Mouse (Mus musculus) heart, postnatal 10 days (tissue): ENCODE measurements around the gene Kcnk3. TPM values are rescaled to one million over a fixed set of nuclear protein-coding genes. Genes with fewer than 3 reads are reported as not detected.
A peak's percentile ranks its signal among the peaks of the same experiment; 100 is the strongest.

Source experiments
- DNase-seq, 2 experiments: peaks; one replicate each; pipeline ENCODE4 v3.0.0; 2021
- intact Hi-C: fragments of 180-260 bp; cut with DNase I; formaldehyde crosslinking; loops from one replicate; pipeline ENCODE4 v1.15.1; 2025
- total RNA-seq, 2 experiments: library from RNA; stranded (reverse); gene quantifications; 2 replicates each; pipeline ENCODE4 v1.2.3; 2021

The Kcnk3 gene
- total RNA-seq, 2 experiments from 2014 or later: 159 to 183 TPM

DNA sequence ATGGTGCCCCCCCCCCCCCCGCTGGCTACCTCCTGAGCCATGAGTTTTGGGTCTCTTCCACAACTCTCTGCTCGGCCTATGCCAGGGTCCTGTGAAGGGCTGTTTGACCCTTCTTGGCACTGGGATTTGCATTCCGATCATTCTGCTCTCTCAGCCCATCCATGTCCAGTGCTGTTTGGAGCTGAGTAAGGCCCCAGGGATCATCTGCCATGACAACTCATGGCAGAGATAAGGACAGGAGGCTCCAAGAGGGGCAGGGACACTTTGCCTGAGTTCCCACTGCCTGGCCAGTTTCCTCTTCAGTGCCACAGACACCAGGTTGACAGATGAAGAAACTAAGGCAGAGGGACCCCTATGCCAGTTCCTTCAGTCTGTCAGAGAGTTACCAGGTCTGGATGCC is 1.4 kb upstream of the Kcnk3 start:
- peak; percentile 58 to 60 for DNase-seq
- intact Hi-C loops: loop anchor here (5.0 kb wide), 2 partner anchors 36 to 69 kb away; no protein-coding TSS in a partner anchor

DNA sequence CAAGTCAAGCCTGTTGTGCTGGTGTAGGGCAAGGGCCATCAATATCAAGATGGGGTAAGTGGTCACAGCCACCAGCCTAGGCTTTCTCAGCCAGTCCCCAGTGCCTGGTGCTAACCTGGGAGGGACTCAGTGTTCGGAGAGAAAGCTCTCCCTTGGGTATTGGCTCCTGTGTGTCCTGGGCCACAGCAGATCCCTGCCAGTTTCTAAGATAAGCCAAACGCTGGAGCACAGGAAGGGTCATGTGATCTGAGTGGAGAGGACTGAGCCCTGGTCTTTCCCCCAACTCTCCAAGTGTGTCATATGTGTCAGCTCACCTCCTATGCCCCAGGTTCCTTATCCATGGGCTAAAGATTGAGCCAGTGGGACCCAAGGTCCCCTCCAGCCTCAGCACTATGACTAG is 869 bp upstream of the Kcnk3 start:
- intact Hi-C loops: loop anchor here (5.0 kb wide), 2 partner anchors 35 to 70 kb away; no protein-coding TSS in a partner anchor
- DNase-seq: peak; percentile 72 to 81

DNA sequence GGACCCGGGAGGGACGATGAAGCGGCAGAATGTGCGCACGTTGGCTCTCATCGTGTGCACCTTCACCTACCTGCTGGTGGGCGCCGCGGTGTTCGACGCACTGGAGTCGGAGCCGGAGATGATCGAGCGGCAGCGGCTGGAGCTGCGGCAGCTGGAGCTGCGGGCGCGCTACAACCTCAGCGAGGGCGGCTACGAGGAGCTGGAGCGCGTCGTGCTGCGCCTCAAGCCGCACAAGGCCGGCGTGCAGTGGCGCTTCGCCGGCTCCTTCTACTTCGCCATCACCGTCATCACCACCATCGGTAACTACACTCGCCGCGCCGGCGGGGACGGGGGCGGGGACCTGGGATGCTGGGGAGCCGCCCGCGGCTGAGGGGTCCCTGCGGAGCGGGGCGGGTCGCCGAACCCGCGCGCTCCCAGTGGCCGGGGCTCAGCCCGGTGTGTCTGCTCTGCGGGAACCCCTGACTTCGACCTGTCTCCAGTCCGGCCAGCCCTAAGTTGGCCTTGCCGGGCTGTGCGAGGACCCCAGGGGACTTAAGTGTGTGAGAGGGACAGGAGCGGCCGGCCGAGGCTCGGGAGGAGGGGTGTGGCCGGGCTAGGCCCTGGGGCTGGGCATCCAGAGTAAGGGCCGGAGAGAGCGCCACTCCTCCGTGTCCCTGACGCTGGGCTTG is 465 bp downstream of the Kcnk3 start:
- peak; percentile 43 to 53 for DNase-seq
- intact Hi-C loops: loop anchor here (5.0 kb wide), 2 partner anchors 34 to 71 kb away; no protein-coding TSS in a partner anchor

- no peak for DNase-seq
- intact Hi-C loops: loop anchor here (5.0 kb wide), 2 partner anchors 33 to 72 kb away; no protein-coding TSS in a partner anchor
Measured at GRCm38 (mm10) chr5:30589069-30589468, 1.1 kb downstream of the Kcnk3 start.

- peak; percentile 65 to 67 for DNase-seq
- intact Hi-C loops: loop anchor here (5.0 kb wide), 2 partner anchors 33 to 72 kb away; no protein-coding TSS in a partner anchor
Measured at GRCm38 (mm10) chr5:30589546-30589945, 1.6 kb downstream of the Kcnk3 start.

DNA sequence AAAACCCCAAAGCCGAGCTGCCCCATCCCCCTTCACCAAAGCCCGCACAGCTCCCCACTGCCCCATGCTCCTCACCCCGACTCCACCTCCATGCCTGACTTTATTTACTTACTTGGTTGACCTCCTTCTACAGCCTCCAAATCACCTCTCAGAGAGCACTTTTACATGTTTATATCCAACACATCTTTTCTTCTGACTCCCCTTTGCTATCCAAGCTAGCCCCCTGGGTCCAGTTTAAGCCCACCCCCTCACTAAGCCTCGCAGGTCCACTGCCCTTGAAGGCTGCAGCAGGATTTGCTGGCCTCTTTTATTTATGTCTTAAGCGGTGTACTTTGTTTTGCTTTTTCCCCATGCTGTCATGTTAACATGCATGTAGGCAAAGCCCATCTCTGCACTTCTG is 2.3 kb downstream of the Kcnk3 start:
- intact Hi-C loops: no loop called here
- no peak for DNase-seq

- intact Hi-C loops: no loop called here
- no peak for DNase-seq
Measured at GRCm38 (mm10) chr5:30591205-30591731, 3.3 kb downstream of the Kcnk3 start.

DNA sequence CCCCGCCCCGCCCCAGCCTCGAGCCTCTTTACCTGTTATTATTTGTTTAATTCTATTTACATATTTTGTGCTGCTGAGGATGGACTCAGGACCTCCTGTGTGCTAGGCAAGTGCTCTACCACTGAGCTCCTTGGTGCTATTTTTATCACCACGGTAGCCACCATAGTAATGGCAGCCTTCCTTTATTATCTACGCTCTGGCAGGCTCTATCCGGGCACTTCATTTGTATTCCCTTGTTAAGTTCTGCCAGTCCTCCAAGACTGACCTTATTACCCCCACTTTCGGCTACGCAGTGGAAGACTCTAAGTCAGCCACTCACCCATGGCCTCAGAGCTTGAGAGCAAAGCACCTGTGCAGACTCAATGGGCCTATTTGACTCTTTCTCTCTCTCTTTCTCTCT is 3.8 kb downstream of the Kcnk3 start:
- DNase-seq: no peak
- intact Hi-C loops: no loop called here

DNA sequence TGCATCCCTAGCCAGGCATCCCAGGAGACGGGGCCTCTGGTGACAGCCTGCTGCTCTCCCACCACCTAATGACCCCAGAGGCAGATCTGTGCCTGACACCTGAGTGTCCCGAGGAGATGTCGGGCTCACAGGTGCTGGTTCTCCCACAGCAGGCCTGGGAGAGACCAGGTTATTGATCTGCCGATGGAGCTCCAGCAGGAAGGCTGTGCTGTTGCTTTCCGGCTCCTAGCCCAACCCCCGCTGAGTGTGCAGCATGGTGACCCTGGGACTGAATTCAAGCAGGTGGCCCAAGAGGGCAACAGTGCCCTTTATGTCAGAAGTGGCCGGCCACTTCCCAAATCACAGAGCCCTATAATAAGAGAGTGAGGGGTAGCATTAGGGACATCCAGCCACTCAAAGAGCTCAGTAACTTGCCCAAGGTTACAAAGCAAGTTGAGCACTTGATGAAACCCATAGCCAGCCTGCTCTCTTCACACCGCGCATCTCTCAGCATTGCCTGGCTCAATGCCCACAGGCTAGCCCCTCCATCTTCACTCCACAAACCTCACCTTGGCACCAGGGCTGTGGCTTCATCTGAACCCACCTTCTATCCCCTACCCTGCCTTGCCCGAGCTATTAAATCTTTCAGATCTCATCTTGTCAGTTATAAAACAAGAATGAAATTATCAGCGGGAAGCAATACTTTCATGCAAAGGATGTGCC is 4.5 kb downstream of the Kcnk3 start:
- intact Hi-C loops: no loop called here
- DNase-seq: peak in 1 of 2 experiments; percentile 39

GRCm38 (mm10) chr5:30593360-30593759 is 5.4 kb downstream of the Kcnk3 start:
- intact Hi-C loops: no loop called here
- DNase-seq: no peak

DNA sequence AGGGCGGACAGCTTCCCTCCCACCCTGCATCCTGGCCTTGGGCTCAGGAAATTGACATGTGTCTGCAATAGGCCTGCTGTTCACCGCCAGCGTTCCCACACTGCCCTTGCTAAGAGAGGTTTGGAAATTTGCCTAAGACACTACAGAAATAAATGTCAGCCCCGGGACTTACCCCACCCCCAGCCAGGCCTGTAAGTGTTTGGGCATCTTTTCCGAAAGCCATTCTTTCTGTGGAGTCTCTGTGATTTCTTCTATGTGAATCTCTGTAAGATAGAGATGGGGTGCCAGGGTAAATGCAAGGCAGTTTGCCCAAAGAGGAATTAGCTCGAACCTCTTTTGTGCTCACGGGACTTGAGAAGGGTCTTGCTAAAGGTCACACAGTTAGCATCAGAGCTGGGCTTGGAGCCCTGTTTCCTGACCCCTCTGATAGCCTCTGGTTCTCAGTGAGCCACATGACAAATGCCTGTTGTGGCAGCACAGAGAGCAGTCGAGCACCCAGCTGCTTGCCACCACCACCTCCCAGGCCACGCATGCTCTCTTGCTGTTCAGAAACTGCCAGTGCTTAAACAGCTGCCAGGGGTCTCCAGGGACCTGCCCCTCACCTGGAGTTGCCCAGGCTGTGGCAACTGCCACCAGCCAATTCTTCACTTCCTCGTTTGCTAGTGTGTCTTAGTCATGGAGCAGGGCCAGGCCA is 6.0 kb downstream of the Kcnk3 start:
- intact Hi-C loops: no loop called here

GRCm38 (mm10) chr5:30594953-30595560 is 7.1 kb downstream of the Kcnk3 start:
- intact Hi-C loops: no loop called here
- no peak for DNase-seq

More for the DNA sequence above, 6.0 kb downstream of the Kcnk3 start:
- DNase-seq: peak; percentile 71 to 84

- DNase-seq: no peak
- intact Hi-C loops: no loop called here
Measured at GRCm38 (mm10) chr5:30601397-30601796, 13.4 kb downstream of the Kcnk3 start.

DNA sequence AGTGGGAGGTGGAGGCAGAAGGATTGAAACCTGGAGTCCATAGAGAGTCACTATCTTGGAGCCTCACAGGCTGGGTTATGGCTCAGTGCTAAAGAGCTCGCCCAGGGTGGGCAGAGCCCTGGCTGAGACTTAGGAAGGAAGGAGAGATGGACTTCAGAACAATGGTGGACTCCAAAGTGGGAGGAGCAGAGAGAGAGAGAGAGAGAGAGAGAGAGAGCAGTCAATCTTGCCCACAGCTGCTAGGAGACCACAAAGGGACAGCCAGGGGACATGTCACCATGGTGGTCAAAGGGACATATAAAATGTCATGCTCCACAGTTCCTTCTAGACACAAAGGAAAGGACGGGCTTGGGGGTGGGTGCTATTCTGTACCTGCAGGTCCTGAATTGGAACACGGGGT is 15.3 kb downstream of the Kcnk3 start:
- DNase-seq: no peak
- intact Hi-C loops: no loop called here

- no peak for DNase-seq
- intact Hi-C loops: no loop called here
Measured at GRCm38 (mm10) chr5:30603926-30604325, 16.0 kb downstream of the Kcnk3 start.

DNA sequence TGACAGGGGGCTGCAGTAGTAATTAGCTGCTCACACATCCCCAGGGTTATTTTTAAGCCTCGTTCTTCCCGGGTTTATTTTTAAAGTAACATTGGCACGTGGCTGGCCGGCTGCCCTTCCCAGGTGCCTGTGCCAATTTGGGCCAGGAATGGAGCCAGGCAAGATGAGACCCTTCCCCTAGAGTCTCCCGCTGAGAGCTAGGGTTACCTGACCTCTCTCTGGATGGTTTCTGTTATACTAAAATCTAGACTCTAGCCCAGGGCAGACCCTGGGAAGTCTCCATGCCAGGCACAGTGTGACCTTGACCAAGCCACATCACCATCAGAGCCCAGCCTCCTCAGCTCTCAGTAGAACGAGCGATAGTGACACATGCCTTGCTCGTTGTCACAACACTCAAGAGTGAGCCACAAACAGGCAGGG is 16.8 kb downstream of the Kcnk3 start:
- intact Hi-C loops: no loop called here
- peak; percentile 70 to 77 for DNase-seq

DNA sequence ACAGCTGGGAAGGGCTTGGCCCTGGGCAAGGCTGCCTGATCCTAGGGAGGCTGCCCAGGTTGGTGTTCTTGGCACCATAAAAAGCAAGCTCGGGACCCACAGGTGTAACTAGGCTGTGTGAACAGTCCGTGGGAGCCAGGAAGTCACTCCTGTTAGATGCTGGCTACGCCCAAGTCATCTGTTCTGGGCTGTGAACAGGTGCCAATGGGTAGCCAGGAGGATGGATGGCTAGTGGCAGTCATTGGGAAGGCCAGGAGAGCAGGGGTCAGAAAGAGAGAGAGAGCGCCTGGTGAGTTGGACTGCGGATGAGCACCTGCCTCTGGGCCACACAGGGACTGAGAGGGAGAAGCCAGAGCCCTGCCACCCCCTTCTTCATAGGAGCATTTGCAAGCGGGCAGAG is 17.7 kb downstream of the Kcnk3 start:
- intact Hi-C loops: no loop called here

GRCm38 (mm10) chr5:30606424-30607073 is 18.6 kb downstream of the Kcnk3 start:
- DNase-seq: peak; percentile 83 to 90
- intact Hi-C loops: no loop called here

More for the DNA sequence above, 17.7 kb downstream of the Kcnk3 start:
- DNase-seq: no peak

DNA sequence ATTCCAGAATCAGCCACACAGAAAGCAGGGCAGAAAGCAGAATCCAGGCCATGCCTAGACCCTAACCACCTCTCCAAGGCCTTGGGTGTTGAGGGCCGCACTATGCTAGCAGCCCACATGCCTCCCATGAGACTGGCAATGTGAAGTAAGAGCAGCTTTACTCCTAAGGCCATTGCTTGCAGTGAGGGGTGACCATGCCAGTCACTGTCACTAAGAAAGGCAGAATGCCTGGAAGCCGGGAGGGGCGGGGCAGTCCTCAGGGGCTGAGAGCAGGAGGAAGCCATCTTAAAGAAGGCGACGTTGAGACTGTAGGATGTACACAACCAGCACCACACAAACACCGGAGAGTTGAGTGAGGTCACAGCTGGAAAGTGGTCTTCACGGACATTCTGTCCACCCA is 21.1 kb downstream of the Kcnk3 start:
- intact Hi-C loops: no loop called here
- no peak for DNase-seq
